Mouse (Mus musculus): ENCODE results near the gene Ptprd.

DNA sequence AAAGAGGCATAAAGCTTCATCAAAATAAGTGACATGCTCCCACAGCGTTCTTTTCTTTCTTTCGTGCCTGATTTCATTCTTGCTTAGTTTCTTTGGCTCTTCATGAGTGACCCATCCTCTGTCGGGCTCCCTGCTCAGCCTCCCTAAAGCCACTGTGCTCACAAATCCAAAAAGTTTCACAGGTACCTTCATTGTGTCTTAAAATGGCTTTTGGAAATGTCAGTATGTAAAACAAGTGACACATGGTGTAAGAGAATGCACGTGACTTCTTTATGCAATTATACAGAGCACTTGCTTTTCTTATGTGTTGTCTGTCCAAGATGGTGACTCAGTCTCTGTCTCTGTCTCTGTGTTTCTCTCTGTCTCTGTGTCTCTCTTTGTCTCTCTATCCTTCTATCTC lies 1.2 kb upstream of the Ptprd start:
- no peak for TF ChIP-seq ZC3H11A (IDR thresholded peaks at IDR 0.05; ENCODE audit: borderline replicate concordance, low read depth, low read length)
- no peak for TF ChIP-seq CHD2 (IDR thresholded peaks at IDR 0.05; ENCODE audit: low read depth, low read length)
- no peak for TF ChIP-seq ZNF384 (IDR thresholded peaks at IDR 0.05; ENCODE audit: low read depth, low read length)
